Mouse (Mus musculus) CH12.LX (cell line): ENCODE measurements around the gene Plcl2. TPM values are rescaled to one million over a fixed set of nuclear protein-coding genes. Genes with fewer than 3 reads are reported as not detected.
A peak's percentile ranks its signal among the peaks of the same experiment; 100 is the strongest.

ENCODE experiments used
- DNase-seq: peaks from one replicate; pipeline ENCODE4 v3.0.0-alpha.2; 2013; ENCODE audit errors: extremely low read depth
- H3K27ac ChIP-seq: 2 replicates; pipeline ENCODE4 v1.5.1; 2012; ENCODE audit warnings: low read depth, mild to moderate bottlenecking, control low read depth, moderate library complexity; ENCODE audit not compliant: insufficient read depth
- H3K27me3 ChIP-seq: replicated peaks from 2 replicates; pipeline ENCODE3; 2012; ENCODE audit warnings: inconsistent platforms
- H3K36me3 ChIP-seq, 2 experiments: replicated peaks in 1 of 2; 2 replicates each; pipeline versions ENCODE3 to v1.6.1; 2012; ENCODE audit warnings: inconsistent platforms in 1 of 2, low read length in 1 of 2, mild to moderate bottlenecking in 1 of 2, mixed read lengths in 1 of 2, moderate library complexity in 1 of 2; ENCODE audit not compliant: control insufficient read depth in 1 of 2, insufficient read depth in 1 of 2
- H3K4me1 ChIP-seq, 2 experiments: 2 replicates each; pipeline ENCODE4 v1.6.1; 2012; ENCODE audit warnings: inconsistent platforms in 1 of 2, moderate library complexity in 1 of 2; ENCODE audit not compliant: insufficient read depth in 2 of 2, control insufficient read depth in 1 of 2
- H3K4me2 ChIP-seq: 2 replicates; pipeline ENCODE4 v1.6.1; 2012; ENCODE audit warnings: low read depth, mild to moderate bottlenecking, control low read depth; ENCODE audit not compliant: poor library complexity, insufficient read depth, severe bottlenecking
- H3K4me3 ChIP-seq, 3 experiments: fragments of 150-350 bp in 1 of 3; sonication (generic) in 1 of 3; replicated peaks in 1 of 3; 2 replicates each; pipeline versions ENCODE3 to v1.5.1; 2011 to 2012; ENCODE audit warnings: low read depth in 2 of 3, low read length in 2 of 3, mild to moderate bottlenecking in 2 of 3, moderate library complexity in 2 of 3, control low read depth in 1 of 3, improper control_type of control experiment in 1 of 3, inconsistent platforms in 1 of 3, mixed read lengths in 1 of 3; ENCODE audit not compliant: poor library complexity in 1 of 3
- H3K79me2 ChIP-seq: replicated peaks from 2 replicates; pipeline ENCODE4 v1.6.1; 2012; ENCODE audit warnings: mild to moderate bottlenecking, moderate library complexity; ENCODE audit not compliant: control insufficient read depth, poor library complexity, insufficient read depth, severe bottlenecking; ENCODE audit errors: extremely low read depth
- H3K9ac ChIP-seq: 2 replicates; pipeline ENCODE4 v1.6.1; 2012; ENCODE audit warnings: low read depth, mild to moderate bottlenecking, control low read depth, moderate library complexity; ENCODE audit not compliant: insufficient read depth
- H3K9me3 ChIP-seq: replicated peaks from 2 replicates; pipeline ENCODE3; 2012; ENCODE audit warnings: low read length, inconsistent platforms, mixed read lengths
- BHLHE40 ChIP-seq: IDR thresholded peaks from 2 replicates; pipeline ENCODE4 v1.6.1; 2011; ENCODE audit warnings: mild to moderate bottlenecking, low read depth, low read length, improper control_type of control experiment
- CHD1 ChIP-seq: IDR thresholded peaks from 2 replicates; pipeline ENCODE4 v1.6.1; 2012; ENCODE audit warnings: low read depth, low read length, improper control_type of control experiment, inconsistent platforms
- E2F4 ChIP-seq: IDR thresholded peaks from 2 replicates; pipeline ENCODE4 v1.6.1; 2011; ENCODE audit warnings: low read depth, low read length, improper control_type of control experiment; ENCODE audit not compliant: insufficient replicate concordance
- ELF1 ChIP-seq: IDR thresholded peaks from 2 replicates; pipeline ENCODE4 v1.6.1; 2014; ENCODE audit warnings: low read depth, mild to moderate bottlenecking, inconsistent platforms, low read length, improper control_type of control experiment
- EP300 ChIP-seq: IDR thresholded peaks from 2 replicates; pipeline ENCODE4 v1.6.1; 2011; ENCODE audit warnings: low read length, improper control_type of control experiment
- ETS1 ChIP-seq: conservative IDR thresholded peaks from 2 replicates; pipeline ENCODE4 v1.6.1; 2012; ENCODE audit warnings: low read depth, mild to moderate bottlenecking, inconsistent platforms, low read length, improper control_type of control experiment, moderate library complexity
- GABPA ChIP-seq: IDR thresholded peaks from 2 replicates; pipeline ENCODE4 v1.6.1; 2012; ENCODE audit warnings: low read depth, low read length, improper control_type of control experiment, inconsistent platforms; ENCODE audit not compliant: insufficient replicate concordance
- JUN ChIP-seq: IDR thresholded peaks from 2 replicates; pipeline ENCODE4 v1.6.1; 2011; ENCODE audit warnings: low read depth, mild to moderate bottlenecking, low read length, improper control_type of control experiment, moderate library complexity; ENCODE audit not compliant: insufficient read depth
- JUND ChIP-seq: conservative IDR thresholded peaks from 2 replicates; pipeline ENCODE4 v1.6.1; 2011; ENCODE audit warnings: low read depth, low read length, improper control_type of control experiment
- MAFK ChIP-seq: IDR thresholded peaks from 2 replicates; pipeline ENCODE4 v1.6.1; 2011; ENCODE audit warnings: low read length, improper control_type of control experiment; ENCODE audit not compliant: insufficient replicate concordance
- MAX ChIP-seq: IDR thresholded peaks from 2 replicates; pipeline ENCODE4 v1.6.1; 2011; ENCODE audit warnings: low read length, improper control_type of control experiment
- MAZ ChIP-seq: IDR thresholded peaks from 2 replicates; pipeline ENCODE4 v1.6.1; 2012; ENCODE audit warnings: low read depth, mild to moderate bottlenecking, inconsistent platforms, low read length, improper control_type of control experiment, moderate library complexity
- MXI1 ChIP-seq: IDR thresholded peaks from 2 replicates; pipeline ENCODE4 v1.6.1; 2011; ENCODE audit warnings: mild to moderate bottlenecking, low read depth, low read length, improper control_type of control experiment
- MYC ChIP-seq: IDR thresholded peaks from 2 replicates; pipeline ENCODE4 v1.6.1; 2011; ENCODE audit warnings: low read depth, mild to moderate bottlenecking, improper control_type of control experiment, low read length
- NELFE ChIP-seq: IDR thresholded peaks from 2 replicates; pipeline ENCODE4 v1.6.1; 2011; ENCODE audit warnings: low read depth, low read length, improper control_type of control experiment
- POLR2AphosphoS2 ChIP-seq: IDR thresholded peaks from 2 replicates; pipeline ENCODE4 v1.6.1; 2011; ENCODE audit warnings: low read depth, low read length, improper control_type of control experiment
- RCOR1 ChIP-seq: conservative IDR thresholded peaks from 2 replicates; pipeline ENCODE4 v1.6.1; 2012; ENCODE audit warnings: low read depth, mild to moderate bottlenecking, inconsistent platforms, low read length, improper control_type of control experiment
- SMC3 ChIP-seq: IDR thresholded peaks from 2 replicates; pipeline ENCODE4 v1.6.1; 2011; ENCODE audit warnings: low read depth, low read length, improper control_type of control experiment
- TBP ChIP-seq: conservative IDR thresholded peaks from 2 replicates; pipeline ENCODE4 v1.6.1; 2011; ENCODE audit warnings: low read depth, low read length, improper control_type of control experiment
- TCF12 ChIP-seq: IDR thresholded peaks from 2 replicates; pipeline ENCODE4 v1.6.1; 2014; ENCODE audit warnings: low read depth, mild to moderate bottlenecking, inconsistent platforms, low read length, improper control_type of control experiment
- USF1 ChIP-seq: IDR thresholded peaks from 2 replicates; pipeline ENCODE4 v1.6.1; 2014; ENCODE audit warnings: low read depth, mild to moderate bottlenecking, inconsistent platforms, low read length, improper control_type of control experiment
- ZMIZ1 ChIP-seq: IDR thresholded peaks from 2 replicates; pipeline ENCODE4 v1.6.1; 2012; ENCODE audit warnings: low read depth, mild to moderate bottlenecking, inconsistent platforms, low read length, improper control_type of control experiment
- ZNF384 ChIP-seq: IDR thresholded peaks from 2 replicates; pipeline ENCODE4 v1.6.1; 2012; ENCODE audit warnings: low read depth, low read length, improper control_type of control experiment, inconsistent platforms
- dilution Hi-C: fragments of 300-500 bp; cut with MboI; formaldehyde crosslinking; loops from 2 replicates; pipeline ENCODE4 v1.14.3; 2020; ENCODE audit warnings: low sequenced_read_pairs; ENCODE audit not compliant: extremely low pct_unique_long_range_greater_than_20kb, extremely low pct_ligation_motif_present
- in situ Hi-C: fragments of 300-500 bp; cut with MboI; formaldehyde crosslinking; loops from 3 replicates; pipeline ENCODE4 v1.14.3; 2019; ENCODE audit warnings: low sequenced_read_pairs, low pct_ligation_motif_present, low pct_unique_long_range_greater_than_20kb, mixed read lengths
- polyA plus RNA-seq: library from polyadenylated mRNA; unstranded; fragments of >175 nt; gene quantifications from 2 replicates; pipeline ENCODE4 v1.2.1, GENCODE M21; 2012; ENCODE audit warnings: low read depth; ENCODE audit not compliant: insufficient read length
- total RNA-seq, 2 experiments: library from RNA; depleted of rRNA; stranded (reverse); fragments of 300-350 nt in 1 of 2; fragments of >200 nt in 1 of 2; gene quantifications; 2 replicates each; pipeline ENCODE4 v1.2.3; 2012 to 2014

The Plcl2 gene
- total and polyA plus RNA-seq, 3 experiments: 9.0 to 16.6 (median 12.7) TPM

GRCm38 (mm10) chr17:50506861-50507321, 2.3 kb upstream of the Plcl2 start:
- Histone ChIP-seq H3K27ac (no peak overlapping the region), H3K27me3 (peaks cover 20% of the 10 kb centered on the region), H3K9me3 (no peaks in the 10 kb centered on the region), H3K4me1 (peaks cover 23 to 48% of the 10 kb centered on the region in 2 experiments), H3K36me3 (no peaks in the 10 kb centered on the region), H3K4me2 (no peak overlapping the region), H3K9ac (no peak overlapping the region), H3K4me3 (no peak overlapping the region), H3K79me2 (peaks cover 13% of the 10 kb centered on the region)
- DNase-seq: no peak
- in situ Hi-C loops (no loop called here), dilution Hi-C loops (no loop called here)
- no peak for TF ChIP-seq USF1
- no peak for TF ChIP-seq MXI1
- no peak for TF ChIP-seq MAFK
- no peak for TF ChIP-seq JUN

GRCm38 (mm10) chr17:50508055-50508774, 988 bp upstream of the Plcl2 start:
- Histone ChIP-seq H3K27ac (0 out of 2 replicates have a peak overlapping the region, but pooled peaks have one; percentile 63), H3K4me3 (peak overlapping the region in 2 of 3 experiments; percentile 80 to 100), H3K9ac (peak overlapping the region; percentile 98), H3K9me3 (no peaks in the 10 kb centered on the region), H3K79me2 (peaks cover 21% of the 10 kb centered on the region), H3K36me3 (no peaks in the 10 kb centered on the region), H3K4me2 (peak overlapping the region; percentile 35), H3K4me1 (peaks cover 18 to 52% of the 10 kb centered on the region in 2 experiments), H3K27me3 (peaks cover 20% of the 10 kb centered on the region)
- dilution Hi-C loops (no loop called here), in situ Hi-C loops (no loop called here)
- no peak for TF ChIP-seq MAZ
- no peak for TF ChIP-seq ZNF384
- no peak for DNase-seq

- H3K4me1 ChIP-seq: peaks cover 16 to 49% of the 10 kb centered on the region in 2 experiments
- in situ Hi-C loops: no loop called here
- H3K27ac ChIP-seq: peak overlapping the region; percentile 63; the same call in 1 of the 2 replicates
- H3K9ac ChIP-seq: peak overlapping the region; percentile 98
- DNase-seq: peak; percentile 55
- H3K36me3 ChIP-seq: peaks cover 0 to 3% of the 10 kb centered on the region in 2 experiments
- H3K79me2 ChIP-seq: peaks cover 27% of the 10 kb centered on the region
- no peaks in the 10 kb centered on the region for H3K9me3 ChIP-seq
- peaks cover 20% of the 10 kb centered on the region for H3K27me3 ChIP-seq
- H3K4me2 ChIP-seq: peak overlapping the region; percentile 35
- peak overlapping the region; percentile 51 to 100 (median 80) for H3K4me3 ChIP-seq
- dilution Hi-C loops: no loop called here
- no peak for TF ChIP-seq MYC
- no peak for TF ChIP-seq ZNF384
- no peak for TF ChIP-seq GABPA
- no peak for TF ChIP-seq ELF1
- TF ChIP-seq NELFE: 0 out of 2 replicates have a peak, but pooled peaks have one; percentile 27
- TF ChIP-seq E2F4: no peak
- peak; percentile 96 for TF ChIP-seq BHLHE40
- TF ChIP-seq JUND: no peak
- no peak for TF ChIP-seq RCOR1
- peak; percentile 44 for TF ChIP-seq ETS1
- TF ChIP-seq TCF12: peak; percentile 32; the same call in 1 of the 2 replicates
- TF ChIP-seq ZMIZ1: 0 out of 2 replicates have a peak, but pooled peaks have one; percentile 25
- TF ChIP-seq CHD1: no peak
- TF ChIP-seq EP300: no peak
- TF ChIP-seq SMC3: peak; percentile 19; the same call in 1 of the 2 replicates
- no peak for TF ChIP-seq TBP
- 0 out of 2 replicates have a peak, but pooled peaks have one; percentile 42 for TF ChIP-seq MAZ
- no peak for TF ChIP-seq POLR2AphosphoS2
- TF ChIP-seq JUN: no peak
- TF ChIP-seq MAX: no peak
Observed at GRCm38 (mm10) chr17:50508775-50509250, 390 bp upstream of the Plcl2 start.
